Mouse (Mus musculus): Measurements from ENCODE around the gene Ctnna2. TPM values are rescaled to one million over a fixed set of nuclear protein-coding genes. Genes with fewer than 3 reads are reported as not detected.

The Ctnna2 gene
- total RNA-seq, 1 experiment from 2014 or later: not detected

DNA sequence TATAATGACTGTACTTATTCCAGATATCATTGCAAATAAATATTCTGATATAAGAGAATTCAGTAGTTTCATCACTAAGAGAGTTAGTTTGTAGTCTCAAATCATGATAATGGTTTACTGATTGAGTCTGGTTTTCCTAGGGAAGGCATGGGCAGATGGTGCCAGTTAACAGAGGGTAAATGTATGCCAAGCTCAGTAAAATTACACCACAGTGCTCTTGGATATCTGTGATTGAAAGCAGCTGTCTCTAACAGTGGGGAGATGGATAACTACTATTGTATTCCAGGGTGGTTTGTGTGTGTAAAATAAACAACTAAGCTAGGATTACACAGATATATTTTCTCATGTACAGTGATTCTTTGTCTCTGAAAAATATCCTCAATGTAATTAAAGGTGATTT is 140.8 kb downstream of the Ctnna2 start:
- no peak for ATAC-seq (replicated peaks; ENCODE audit: insufficient number of reproducible peaks, low FRiP score, low TSS enrichment, poor library complexity, severe bottlenecking)

GRCm38 (mm10) chr6:77837543-77837942 is 142.0 kb downstream of the Ctnna2 start:
- no peak for ATAC-seq (replicated peaks; ENCODE audit: insufficient number of reproducible peaks, low FRiP score, low TSS enrichment, poor library complexity, severe bottlenecking)

GRCm38 (mm10) chr6:77834680-77835079 is 144.8 kb downstream of the Ctnna2 start:
- ATAC-seq (replicated peaks; ENCODE audit: insufficient number of reproducible peaks, low FRiP score, low TSS enrichment, poor library complexity, severe bottlenecking): no peak

GRCm38 (mm10) chr6:77827526-77827925 is 152.0 kb downstream of the Ctnna2 start:
- no peak for ATAC-seq (replicated peaks; ENCODE audit: insufficient number of reproducible peaks, low FRiP score, low TSS enrichment, poor library complexity, severe bottlenecking)

DNA sequence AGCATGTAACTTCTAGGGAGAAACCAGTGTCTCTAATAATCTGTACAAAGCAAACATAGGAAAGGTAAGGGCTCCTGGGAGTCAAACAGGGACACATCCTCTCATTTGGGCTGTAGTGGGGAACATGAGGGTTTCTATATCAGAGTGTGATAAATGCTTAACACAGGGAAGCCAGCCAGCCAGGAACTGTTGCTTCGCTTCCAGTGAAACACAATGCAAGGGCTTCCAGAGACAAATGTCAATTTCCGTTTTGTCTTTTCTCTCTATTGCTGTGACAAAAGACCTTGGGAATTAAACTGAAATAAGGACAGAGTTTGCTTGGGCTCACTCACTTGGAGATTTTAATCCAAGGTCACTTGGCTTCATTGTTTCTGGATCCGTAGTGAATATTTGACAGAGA is 162.4 kb downstream of the Ctnna2 start:
- ATAC-seq (replicated peaks; ENCODE audit: insufficient number of reproducible peaks, low FRiP score, low TSS enrichment, poor library complexity, severe bottlenecking): no peak

DNA sequence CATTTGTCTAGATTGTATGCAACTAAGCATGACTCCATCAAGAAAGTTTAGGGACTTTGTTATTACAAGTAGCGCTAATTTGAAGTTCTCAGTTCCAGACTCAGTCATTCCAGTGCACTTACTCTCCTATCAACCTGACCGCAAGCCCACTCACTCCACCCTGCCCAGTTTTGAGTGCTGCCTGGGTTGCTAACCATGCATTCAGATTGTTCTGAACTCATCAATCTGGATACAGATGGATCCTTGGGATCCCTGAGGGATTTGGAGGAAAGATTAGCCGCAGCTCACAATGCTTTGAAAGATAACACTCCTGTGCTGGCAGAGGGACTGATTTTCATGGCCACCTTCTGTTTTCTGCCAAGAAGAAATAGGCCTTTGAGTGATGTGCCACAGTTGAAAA is 168.5 kb downstream of the Ctnna2 start:
- no peak for ATAC-seq (replicated peaks; ENCODE audit: insufficient number of reproducible peaks, low FRiP score, low TSS enrichment, poor library complexity, severe bottlenecking)

DNA sequence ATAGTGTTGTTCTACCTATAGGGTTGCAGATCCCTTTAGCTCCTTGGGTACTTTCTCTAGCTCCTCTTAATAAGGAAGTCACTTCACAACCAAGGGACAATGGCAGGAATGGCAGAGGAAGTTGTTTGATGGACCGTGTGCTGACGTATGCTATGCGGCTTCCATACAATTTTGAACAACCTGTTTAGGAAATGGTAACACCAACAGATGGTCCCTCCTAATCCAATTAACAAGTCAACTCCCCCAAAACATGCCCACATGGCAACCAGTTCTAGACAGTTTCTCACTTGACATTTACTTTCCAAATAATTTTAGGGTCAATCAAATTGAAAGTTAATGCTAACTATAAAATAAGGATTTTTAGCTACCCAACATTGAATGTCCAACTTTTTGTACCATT is 176.9 kb downstream of the Ctnna2 start:
- ATAC-seq (replicated peaks; ENCODE audit: insufficient number of reproducible peaks, low FRiP score, low TSS enrichment, poor library complexity, severe bottlenecking): no peak

GRCm38 (mm10) chr6:77783342-77783741 is 196.2 kb downstream of the Ctnna2 start:
- no peak for ATAC-seq (replicated peaks; ENCODE audit: insufficient number of reproducible peaks, low FRiP score, low TSS enrichment, poor library complexity, severe bottlenecking)

DNA sequence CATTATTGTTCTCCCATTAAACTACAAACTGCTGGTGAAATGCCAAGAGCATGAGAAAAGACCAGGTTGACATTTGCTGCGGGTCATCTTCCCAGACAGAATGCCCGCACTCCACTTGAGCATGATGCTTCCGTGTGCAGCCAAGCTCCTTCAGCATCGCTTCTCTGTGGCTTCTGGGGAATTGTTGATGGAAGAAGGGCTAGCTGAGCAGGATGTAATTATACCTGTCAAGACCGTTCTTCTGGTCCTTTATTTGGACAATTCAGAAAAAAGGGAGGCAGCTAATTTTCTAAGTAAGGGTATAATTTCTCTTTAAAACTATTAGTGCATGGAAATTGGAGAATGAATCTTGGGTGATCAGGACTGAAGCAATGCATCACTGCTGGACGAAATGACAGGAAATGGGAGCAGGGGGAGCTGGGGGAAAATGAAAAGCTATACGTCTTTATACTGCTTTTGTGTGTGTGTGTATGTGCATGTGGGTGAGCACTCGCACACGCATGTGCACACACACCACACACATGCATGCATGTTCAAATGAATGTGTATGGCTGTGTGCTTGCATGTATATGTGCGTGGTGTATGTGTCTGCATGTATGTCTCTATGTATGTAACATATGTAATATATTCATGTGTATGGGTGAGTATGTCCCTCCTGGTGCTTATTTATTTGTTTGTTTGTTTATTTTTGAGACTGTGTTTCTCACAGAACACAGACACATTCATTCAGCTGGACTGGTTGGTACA is 211.0 kb downstream of the Ctnna2 start:
- ATAC-seq (replicated peaks; ENCODE audit: insufficient number of reproducible peaks, low FRiP score, low TSS enrichment, poor library complexity, severe bottlenecking): no peak

GRCm38 (mm10) chr6:77758164-77758563 is 221.3 kb downstream of the Ctnna2 start:
- ATAC-seq (replicated peaks; ENCODE audit: insufficient number of reproducible peaks, low FRiP score, low TSS enrichment, poor library complexity, severe bottlenecking): no peak

GRCm38 (mm10) chr6:77745426-77745825 is 234.1 kb downstream of the Ctnna2 start:
- ATAC-seq (replicated peaks; ENCODE audit: insufficient number of reproducible peaks, low FRiP score, low TSS enrichment, poor library complexity, severe bottlenecking): no peak

DNA sequence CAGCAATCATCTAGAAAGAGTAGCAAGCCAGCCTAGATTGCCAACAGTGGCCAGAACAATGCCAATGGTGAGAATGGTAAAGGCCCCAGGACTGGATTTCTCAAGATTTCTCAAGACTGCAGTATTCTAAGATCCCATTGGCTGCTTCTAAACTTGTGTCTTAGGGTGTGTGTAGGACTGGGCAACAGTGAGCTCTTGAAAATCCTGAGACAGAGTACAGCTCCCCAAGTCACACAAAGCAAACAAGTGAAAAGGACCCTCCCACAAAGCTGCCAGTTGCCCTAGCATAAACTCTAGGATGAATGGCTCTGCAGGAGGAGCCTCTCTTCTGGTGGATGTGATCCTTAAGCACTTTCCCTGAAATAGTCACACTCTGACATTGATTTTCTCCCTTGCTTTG is 235.8 kb downstream of the Ctnna2 start:
- no peak for ATAC-seq (replicated peaks; ENCODE audit: insufficient number of reproducible peaks, low FRiP score, low TSS enrichment, poor library complexity, severe bottlenecking)

DNA sequence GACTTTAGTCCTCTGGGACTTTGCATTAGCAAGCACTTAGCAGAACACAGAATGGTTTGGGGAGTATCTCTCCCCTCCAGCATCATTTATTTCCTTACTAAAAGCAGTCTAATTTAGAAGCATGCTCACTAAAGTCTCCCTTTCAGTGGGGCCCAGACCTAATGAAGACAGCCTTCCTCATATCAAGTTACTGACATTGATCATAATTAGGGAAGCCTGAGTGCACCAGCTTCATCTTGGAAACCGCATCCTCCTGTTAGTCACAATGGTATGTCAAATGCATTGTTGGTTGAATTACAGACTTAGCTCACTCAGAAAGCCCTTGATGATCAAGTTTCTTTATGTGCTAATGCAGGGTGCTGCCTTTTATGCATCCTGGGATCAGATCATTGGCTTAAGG is 236.5 kb downstream of the Ctnna2 start:
- no peak for ATAC-seq (replicated peaks; ENCODE audit: insufficient number of reproducible peaks, low FRiP score, low TSS enrichment, poor library complexity, severe bottlenecking)

GRCm38 (mm10) chr6:77738640-77739039 is 240.9 kb downstream of the Ctnna2 start:
- ATAC-seq (replicated peaks; ENCODE audit: insufficient number of reproducible peaks, low FRiP score, low TSS enrichment, poor library complexity, severe bottlenecking): no peak

DNA sequence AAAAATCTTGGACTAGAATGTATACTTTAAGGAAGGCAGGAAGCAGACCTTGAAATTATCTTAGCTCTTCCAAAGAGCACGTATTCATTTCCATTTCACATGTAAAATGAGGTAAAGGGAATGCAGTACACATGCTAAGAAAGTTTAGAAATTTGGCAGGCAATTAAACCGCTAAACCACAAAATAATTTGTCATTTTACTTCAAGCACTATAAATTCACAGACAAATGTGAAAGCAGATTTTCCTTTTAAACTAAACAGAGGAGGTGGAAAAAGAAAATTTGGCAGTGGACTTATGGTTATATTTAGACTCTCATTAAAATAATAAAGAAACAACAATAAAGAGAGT is 254.6 kb downstream of the Ctnna2 start:
- no peak for ATAC-seq (replicated peaks; ENCODE audit: insufficient number of reproducible peaks, low FRiP score, low TSS enrichment, poor library complexity, severe bottlenecking)

DNA sequence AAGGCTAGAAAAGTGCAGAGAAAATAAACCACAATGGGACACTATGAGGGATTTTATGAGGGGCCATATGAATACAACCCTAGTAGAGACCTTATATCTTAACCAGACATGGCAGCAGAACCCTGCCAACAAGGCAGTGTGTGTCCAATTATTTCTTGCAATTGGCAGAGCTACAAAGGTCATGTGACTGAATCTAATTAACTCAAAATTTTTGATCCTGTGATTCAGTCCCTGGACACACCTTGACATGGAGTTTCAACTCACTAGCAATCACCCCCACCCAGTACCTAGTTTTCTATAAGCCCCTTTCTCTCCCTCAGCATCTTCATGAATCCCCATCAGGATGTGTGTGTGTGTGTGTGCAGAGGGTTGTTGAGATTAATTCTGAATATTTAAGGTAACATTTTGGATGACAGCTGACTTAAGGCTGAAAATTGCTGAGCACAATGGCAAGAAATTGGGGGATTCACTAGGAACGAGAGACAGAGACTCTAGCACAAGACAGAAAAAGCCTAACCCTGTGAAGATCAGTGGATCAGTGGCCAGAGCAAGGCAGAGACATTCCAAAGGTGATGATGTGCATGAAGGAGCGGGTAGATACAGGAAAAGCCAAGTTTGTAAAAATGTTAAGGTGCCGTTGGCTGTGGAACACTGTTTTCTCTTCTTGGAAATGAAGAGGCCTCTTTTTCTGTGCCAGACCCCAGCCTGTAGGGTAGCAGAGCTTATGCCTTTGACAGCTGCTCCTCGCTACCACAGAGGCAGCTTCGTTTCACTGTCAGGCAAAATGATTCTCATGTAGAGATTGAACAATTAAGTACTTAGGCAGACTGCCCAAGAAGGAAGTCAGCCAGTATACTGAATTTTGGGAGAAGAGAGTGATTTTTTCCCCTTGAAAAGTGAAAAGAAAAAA is 255.2 kb downstream of the Ctnna2 start:
- ATAC-seq (replicated peaks; ENCODE audit: insufficient number of reproducible peaks, low FRiP score, low TSS enrichment, poor library complexity, severe bottlenecking): no peak

DNA sequence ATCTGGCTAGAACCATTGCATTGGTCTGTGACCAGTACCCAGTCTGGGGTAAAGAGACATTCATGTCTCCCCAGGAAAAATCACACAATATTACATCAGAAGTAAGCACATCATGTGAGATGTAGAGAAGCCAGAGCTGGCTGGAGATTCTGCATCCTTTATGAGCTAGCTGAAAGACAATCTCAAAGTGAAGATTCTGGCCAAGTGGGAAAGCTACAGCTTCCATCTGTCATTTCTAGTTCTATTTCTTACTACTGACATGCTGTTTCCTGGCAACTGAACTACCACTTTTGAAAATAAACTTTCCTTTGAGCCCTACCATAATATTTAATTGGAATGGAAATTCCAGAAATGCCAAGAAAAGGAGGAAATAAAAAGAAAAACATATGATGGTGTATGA is 285.4 kb downstream of the Ctnna2 start:
- ATAC-seq (replicated peaks; ENCODE audit: insufficient number of reproducible peaks, low FRiP score, low TSS enrichment, poor library complexity, severe bottlenecking): no peak

GRCm38 (mm10) chr6:77687173-77687572 is 292.3 kb downstream of the Ctnna2 start:
- ATAC-seq (replicated peaks; ENCODE audit: insufficient number of reproducible peaks, low FRiP score, low TSS enrichment, poor library complexity, severe bottlenecking): no peak

DNA sequence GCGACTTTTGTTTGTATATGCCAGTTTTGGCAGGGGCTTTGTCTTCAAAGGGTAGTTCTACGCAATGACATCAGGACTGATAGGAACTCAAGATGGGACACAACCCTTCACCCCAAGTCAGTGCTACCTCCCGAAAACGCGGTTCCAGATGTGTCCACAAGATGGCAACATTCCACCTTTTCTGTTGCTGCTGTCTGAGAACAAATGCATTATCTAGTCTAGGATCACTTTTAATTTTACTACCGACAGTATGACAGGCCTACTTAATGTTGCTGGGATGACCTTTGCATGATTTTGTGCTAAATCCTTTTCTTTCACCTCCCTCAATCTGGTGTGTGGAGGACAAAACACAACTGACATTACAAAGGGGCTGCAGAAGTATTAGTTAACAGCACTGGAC is 329.4 kb downstream of the Ctnna2 start:
- ATAC-seq (replicated peaks; ENCODE audit: insufficient number of reproducible peaks, low FRiP score, low TSS enrichment, poor library complexity, severe bottlenecking): no peak

DNA sequence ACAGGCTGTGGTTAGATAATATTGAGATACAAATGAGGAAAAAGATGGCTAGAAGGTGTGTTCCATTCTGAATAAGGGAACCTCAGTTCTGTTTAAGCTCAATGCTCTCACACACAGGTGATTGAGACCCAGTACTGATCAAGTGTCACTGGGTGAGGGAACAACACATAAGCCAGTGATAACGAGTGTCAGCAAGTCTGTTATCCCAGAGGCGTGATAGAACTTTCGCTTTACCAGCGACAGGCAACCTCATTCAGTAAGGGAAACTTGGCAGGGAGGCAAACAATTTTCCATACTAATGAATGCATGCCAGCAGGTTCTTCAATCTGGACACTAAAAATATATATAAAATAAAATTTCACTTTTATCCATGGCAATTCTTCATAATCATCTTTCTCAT is 334.9 kb downstream of the Ctnna2 start:
- ATAC-seq (replicated peaks; ENCODE audit: insufficient number of reproducible peaks, low FRiP score, low TSS enrichment, poor library complexity, severe bottlenecking): no peak

Measured in monocyte, adult 5-6 weeks (primary cell).